Mouse (Mus musculus) T-helper 1 cell (primary cell): ENCODE measurements at regions not wholly inside any gene's neighbourhood (a gene's known extent, or its start where the extent isn't known, plus 50 kb on each side); places are given as distances from the start of the nearest gene placed in this dataset.

Experiments used
- in situ Hi-C: fragments of 300-600 bp; cut with MboI, MseI; formaldehyde crosslinking; loops from one replicate; pipeline ENCODE4 v1.15.1; 2025; ENCODE audit warnings: high pct_unique_total_duplicates

DNA sequence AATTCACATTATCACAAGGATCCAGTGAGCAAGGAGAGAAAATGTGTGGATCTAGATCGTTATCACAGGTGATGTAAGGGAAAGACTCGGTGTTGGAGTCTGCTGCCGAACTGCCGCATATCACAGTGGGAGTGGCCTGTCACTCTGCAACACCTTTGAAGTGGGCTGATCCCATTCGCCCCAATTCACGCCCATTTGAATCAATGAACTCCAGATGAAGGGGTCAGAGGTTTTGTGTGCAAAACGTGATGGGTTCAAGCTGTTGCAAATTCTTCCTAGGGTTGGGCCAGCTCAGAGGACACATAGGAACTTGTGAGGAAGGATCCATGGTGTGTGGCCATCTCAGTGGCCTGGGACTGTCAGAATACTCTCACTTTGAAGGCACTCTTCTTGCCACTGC, 139.9 kb upstream of the Ccnd2 start:
- in situ Hi-C loops = loop anchor here (25.0 kb wide), 1 partner anchor 730 kb away; no protein-coding TSS in a partner anchor

DNA sequence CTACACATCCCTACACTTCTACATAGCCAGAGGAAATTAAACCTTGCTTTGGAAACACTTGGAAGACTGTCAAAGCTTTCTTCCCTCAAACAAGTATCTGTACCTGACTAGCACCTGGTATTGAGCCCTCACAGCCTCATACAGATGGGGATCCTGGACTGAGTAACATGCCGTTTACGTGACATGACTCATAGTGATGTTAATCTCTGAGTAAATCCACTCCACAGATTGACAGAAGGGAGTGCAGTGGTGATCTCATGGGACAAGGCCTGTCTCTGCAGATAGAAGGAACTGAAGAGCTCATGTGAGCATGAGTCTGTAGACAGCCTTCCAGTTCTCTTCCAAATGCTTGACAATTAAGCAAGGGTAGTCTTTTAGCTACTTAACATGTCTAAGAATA, 141.8 kb upstream of the Ccnd2 start:
- in situ Hi-C loops = loop anchor here (25.0 kb wide), 1 partner anchor 732 kb away; no protein-coding TSS in a partner anchor

DNA sequence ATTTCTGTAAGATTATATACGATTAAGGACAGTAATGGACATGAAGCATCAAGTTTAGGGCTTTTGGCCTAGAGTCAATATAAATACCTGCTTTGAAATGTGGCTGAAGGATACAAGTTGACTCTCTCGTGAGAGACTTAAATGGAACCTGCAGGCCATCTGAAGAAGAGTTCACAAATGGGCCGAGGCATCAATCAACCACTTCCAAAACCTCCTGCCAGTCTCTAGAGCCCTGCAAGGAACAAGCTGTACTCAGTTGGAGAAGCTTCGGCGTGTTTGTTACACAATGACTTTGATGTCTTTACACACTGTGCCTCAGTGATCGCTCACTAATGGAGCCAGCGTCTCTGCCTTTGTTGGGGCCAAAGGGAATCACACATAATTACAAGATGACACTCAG, 146.1 kb upstream of the Ccnd2 start:
- in situ Hi-C loops = loop anchor here (25.0 kb wide), 1 partner anchor 736 kb away; no protein-coding TSS in a partner anchor

DNA sequence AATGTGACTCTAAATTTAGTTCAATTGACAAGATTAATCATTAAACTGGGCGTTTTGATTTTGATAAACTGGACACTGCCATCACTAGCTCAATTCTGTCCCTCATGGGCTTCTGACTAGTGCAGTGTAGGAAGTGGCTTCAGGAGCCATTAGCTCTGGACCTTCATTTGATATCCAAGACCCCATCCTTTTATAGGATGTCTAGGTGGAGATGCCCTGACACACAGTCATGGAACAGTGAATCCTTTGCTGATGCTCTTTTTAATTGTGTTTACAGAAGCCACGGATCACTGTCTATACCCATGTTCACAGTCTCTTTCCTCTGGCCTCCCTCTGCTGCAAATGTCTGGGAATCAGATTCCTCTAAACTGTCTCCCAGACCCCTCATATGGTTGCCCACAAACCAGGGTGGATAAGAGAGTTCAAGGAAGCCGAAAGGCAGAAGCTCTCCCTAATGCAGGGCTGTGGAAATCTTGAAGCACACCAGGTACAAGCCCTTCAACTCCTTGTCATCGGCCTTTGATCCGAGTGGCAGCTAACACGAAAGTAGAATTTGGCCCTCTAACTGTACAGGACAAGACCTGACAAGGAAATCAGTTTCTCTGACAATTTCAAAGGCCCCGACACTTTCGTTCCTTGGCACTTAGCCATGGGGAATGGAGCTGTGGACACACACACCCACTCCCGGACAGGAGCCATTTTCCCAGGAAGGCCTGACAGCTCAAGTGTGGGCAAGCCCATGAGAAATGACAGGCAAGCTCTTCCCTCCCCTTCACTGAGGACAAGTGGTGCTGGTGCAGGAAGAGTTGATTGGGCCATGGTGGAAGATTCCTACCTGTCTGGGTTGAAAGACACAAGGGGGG, 135.2 kb upstream of the Parp11 start:
- in situ Hi-C loops = no loop called here

DNA sequence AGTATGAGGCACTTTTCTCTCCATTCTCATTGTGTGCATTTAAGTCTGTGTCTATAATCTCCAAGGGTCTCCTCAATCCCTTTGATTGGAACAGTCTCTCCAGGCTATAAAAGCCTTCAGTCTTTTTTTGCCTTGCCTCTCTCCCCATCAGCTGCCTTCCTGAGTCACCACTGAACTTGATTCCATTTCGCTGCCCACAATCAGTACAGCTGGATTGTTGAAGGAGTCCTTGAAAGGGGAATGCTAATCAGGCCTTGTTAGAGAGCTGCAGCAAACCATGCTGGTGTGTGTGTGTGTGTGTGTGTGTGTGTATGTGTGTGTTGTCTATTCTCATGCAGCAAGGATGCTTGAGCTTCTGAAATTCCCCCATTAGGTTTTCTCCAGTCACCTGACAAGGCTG, 129.3 kb upstream of the Parp11 start:
- in situ Hi-C loops = no loop called here

DNA sequence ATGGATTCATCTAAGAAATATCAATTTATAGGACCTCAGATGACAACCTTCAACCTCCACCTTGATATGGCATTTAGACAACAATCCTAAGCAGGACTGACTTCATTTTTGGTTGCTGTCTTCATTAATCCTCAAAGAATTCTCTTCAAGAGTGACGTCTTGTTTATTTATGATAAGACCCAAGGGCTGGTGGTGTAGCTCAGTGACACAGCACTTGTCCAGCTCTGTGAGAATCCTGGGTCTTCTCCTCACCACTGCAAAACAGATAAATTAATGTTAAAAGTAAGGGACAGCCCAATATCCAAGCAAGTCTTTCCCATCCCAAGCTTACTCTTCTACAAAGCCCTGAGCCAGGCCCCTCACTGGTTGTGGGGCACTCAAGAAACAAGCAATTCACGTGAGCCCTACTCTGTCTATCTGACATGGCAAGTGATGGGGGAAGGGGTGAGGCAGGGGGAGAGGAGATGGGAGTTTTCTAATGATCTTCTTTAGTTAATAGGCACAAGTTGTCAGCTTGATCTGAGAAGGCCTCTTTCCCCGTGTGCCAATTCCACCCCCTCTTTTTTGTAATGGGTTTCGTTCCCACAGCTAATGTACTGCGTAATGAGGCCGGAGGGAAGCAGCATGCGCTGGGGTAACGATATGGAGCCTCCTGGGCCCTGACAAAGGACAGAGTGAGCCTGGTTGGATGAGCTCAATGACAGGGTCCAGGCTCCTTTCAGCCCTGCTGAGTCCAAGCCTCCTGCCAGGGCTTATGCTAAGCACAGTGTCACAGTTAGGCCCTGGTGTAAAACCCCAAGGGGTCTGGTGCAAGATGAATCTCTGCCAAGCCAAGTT, 127.7 kb upstream of the Parp11 start:
- in situ Hi-C loops = no loop called here

DNA sequence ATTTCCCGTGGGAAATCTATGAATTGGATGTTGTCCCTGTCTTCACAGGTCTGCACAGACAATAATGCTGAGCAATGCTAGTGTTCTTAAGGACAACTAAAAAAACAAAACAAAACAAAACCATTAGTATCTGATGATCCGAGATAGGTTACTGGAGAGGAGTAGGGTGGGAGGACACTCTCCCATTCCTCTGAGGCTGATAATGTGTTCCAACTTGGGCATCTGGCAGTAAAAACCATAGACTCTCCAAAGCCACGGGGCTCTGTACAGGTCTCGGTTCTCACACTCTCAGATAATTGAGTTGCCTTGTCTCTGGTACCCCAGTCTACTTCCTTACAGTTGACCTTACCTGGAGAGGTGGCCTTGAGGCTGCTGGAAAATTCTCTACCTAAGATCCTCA, 126.0 kb upstream of the Parp11 start:
- in situ Hi-C loops = no loop called here

DNA sequence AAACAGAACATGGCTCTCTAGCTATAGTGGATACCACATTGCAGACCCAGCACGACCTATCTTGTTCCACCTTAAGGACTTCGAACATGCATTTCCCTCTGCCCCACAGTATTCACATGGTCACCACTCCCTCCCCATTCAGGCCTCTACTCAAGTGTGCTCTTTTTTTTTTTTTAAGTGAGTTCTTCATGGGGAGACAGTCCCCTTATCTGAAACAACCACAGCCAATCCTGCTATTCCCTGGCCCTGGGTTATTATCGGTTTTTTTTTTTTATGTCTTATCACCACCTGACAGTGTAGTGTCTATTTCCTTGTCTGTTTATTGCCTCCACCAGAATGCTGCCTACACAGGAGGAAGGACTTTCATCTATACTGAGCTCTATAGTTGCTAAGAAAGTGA, 125.6 kb upstream of the Parp11 start:
- in situ Hi-C loops = no loop called here

DNA sequence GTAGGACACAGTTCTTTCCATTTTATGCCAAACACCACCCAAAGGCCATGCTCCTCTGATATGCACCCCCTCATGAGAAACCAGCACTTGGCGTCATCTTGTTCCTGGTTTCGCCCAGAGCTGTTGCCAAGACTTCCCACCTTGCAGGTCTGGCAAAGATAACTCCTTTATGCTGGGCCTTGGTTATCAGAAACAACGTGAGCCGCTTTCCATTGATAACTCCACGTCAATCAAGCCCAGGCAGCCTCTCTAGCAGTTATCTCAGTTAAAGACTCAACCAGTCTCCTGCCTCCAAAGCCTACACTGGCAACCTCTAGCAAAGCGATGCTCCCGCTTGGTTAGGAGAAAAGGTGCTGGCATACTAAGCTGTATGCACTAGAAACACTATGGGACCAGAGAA, 124.2 kb upstream of the Parp11 start:
- in situ Hi-C loops = no loop called here

DNA sequence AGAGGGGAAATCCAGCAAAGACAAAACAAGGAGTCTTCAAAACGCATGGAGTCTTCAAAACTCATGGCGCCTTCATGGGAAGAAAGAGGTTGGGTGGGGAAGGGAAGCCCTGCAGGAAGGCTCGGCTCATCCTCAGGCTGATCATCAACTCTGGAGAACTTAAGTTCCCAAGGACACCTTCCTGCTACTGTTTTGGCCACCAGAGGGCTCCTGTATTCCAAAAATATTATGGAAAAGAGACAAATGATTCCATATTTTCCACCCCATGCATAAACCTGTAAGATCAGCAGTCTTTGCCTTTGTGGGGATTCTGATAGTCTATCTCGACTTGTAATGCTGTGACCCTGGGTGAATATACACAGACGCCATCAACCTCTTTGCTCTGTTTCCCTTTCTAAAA, 121.7 kb upstream of the Parp11 start:
- in situ Hi-C loops = no loop called here

DNA sequence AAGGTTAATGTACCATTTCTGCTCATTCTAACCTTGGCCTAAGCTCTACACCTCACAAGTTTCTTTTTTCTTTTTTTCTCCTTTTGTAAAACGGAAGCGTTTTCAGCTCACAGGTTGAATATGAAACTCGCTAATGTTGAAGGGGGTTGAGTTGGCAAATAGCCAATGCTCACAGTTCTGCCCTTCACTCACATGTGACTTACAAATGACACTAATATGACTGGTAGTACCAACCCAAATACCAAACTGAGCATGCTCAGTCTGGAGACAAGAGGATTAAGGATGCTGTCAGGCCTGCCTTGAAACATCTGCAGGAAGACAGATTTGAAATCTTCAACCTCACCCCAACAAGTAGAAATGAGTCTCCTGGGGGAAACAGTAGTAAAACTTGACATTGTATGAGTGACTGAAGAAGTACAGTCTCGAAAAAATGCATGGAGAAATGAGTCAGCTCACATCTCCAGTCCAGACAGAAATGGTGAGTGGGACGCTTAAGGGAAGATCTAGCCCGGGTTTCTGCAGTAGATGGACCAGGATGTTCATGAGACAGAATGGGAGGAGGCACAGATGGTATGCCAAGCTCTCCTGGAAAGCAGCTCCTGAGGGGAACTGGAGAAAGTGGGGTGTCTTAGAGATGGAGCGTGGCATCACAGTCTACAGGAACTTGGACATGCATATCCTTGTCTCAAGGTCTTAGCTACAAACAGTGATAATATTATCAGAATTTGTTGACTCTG, 120.9 kb upstream of the Parp11 start:
- in situ Hi-C loops = no loop called here

DNA sequence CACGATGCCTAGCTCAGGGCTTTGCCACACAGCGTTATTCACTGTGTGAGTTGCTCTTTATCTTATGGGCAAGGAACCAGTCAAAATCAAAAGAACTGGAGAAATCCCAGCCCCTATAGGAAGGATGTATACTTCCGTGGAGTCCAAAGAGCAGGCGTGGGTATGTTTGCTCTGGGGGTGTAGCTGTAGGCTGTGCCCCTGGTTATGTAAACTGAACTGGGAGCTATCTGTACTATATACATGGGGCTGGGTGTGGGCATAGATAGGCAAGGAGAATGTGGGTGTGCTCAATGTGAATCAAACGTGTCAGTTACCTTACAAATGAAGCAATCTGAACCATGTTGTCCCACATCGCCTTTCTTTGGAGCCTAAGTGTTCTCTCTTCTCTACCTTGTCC, 120.3 kb upstream of the Parp11 start:
- in situ Hi-C loops = no loop called here

DNA sequence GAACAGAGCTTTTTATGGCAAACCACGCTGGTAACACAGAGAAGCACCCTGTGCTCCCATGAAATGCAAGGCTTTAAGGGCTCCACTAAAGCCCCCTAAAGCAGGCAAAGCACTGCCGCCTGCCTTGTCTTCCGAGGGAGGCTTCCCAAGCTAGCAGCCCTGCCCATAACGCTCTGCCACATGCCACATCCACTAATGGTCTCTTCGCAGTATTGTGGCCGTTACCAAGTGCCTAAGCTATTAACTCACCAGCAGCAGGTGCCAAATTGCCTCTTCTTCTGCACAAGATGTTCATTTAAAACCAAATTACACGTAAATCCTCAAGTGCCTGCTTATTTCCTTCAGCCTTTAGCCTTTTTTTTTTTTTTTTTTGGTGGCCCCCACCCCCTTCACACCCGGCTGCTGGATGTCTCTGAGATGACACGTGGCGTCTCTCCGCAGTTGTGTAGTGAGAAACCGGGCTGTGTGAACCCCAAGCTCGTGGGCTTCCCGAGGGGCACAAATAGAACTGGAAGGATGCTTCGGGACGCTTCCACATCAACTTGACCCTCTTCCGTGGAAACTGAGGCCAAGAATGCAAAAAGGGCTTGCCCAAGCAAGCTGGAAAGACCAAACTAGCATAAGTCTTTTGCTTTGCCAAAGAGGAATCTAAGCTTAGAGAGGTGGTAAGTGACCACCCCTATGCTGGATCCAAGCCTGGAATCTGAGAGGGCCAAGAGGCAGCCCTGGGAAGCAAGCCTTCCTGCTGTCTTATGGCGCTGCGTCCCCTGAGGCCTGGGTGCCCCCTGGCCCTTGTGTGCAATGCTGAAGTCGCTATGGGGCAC, 117.2 kb upstream of the Parp11 start:
- in situ Hi-C loops = no loop called here

DNA sequence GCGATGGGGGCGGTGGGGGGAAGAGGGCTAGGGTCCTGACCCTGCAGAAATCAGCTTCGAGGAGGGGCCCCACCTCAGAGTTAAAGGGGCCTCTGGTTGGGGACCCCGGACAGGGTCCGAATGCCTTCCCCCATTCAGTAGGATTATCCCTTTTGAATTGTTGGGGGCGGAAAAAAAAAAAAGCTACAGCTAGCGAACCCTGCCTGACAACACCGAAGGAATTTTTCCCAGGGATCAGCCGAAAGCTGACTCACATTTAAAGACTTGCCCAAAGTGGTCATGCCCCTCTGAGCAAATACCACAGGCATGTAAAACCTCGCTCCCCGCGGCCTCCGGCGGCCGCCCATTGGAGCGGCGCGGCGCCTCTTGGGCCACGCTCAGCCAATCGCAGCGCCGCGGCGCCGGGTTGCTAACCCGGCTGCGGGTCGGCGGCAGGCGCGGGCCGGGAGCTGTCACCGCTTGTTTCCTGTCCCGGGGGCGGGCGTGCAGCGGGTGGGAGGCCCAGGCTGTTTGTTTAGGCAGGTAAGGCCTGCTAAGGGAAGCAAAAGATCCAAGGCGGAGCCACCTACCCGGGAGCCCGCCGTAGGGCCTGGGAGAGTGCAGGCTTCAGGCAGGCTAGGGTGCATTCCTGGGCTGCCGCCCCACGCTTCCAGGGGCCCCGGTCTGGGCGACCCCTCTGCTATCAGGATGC, 116.5 kb upstream of the Parp11 start:
- in situ Hi-C loops = no loop called here

DNA sequence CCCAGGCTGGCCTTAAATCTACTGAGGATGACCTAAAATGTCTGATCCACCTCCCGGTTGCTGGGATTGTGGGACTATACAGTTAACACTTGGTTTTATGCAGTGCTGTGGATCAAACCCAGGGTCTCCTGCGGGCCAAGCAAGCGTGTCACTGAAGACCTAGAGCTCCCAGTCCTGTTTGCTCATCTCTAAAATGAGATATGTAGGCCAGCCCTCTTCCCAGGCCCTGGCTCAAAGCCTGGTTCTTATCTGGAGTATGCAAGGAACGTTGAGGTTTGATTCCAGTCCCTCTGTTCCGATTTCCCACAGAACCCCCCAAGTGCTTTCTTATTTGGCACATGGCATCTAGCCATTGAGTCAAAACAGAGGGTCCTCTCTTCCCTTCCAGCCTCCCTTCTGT, 115.5 kb upstream of the Parp11 start:
- in situ Hi-C loops = no loop called here

DNA sequence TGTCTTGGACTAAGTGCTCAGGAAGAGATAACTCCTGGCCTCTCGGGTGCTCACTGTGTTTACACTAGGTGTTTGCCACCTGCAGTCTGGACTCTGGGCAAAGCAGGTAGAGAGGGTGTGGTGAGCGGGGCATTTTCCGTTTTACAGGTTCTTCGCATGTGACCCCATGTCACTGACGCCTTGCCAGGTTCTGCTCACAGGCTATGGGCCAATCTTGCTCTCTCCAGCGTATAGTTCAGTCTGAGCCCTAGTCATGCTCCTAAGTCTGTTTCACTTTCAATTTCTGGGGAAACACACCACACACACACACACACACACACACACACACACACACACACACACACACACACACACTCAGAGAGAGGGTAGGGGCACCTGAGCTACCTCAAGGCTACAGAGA, 112.4 kb upstream of the Parp11 start:
- in situ Hi-C loops = no loop called here

DNA sequence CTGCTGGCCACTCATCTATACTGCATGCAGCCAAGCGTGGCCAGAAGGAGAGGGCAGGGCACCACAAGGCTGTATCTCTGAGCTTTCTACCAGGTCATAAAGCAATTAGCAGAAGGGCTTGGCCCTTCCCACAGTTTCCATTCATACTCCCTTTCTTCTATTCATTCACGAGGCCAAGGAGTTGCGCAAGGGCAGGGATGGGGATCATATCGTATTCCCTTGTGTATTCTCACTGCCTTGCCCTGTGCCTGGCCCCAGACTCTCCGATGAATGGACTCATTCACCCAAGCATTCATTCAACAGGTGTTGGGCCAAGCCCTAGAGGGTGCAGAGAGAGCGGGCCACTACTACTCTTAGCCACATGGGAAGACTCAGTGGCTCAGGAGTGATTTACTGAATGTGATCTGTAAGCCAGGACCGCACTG, 111.2 kb upstream of the Parp11 start:
- in situ Hi-C loops = no loop called here

DNA sequence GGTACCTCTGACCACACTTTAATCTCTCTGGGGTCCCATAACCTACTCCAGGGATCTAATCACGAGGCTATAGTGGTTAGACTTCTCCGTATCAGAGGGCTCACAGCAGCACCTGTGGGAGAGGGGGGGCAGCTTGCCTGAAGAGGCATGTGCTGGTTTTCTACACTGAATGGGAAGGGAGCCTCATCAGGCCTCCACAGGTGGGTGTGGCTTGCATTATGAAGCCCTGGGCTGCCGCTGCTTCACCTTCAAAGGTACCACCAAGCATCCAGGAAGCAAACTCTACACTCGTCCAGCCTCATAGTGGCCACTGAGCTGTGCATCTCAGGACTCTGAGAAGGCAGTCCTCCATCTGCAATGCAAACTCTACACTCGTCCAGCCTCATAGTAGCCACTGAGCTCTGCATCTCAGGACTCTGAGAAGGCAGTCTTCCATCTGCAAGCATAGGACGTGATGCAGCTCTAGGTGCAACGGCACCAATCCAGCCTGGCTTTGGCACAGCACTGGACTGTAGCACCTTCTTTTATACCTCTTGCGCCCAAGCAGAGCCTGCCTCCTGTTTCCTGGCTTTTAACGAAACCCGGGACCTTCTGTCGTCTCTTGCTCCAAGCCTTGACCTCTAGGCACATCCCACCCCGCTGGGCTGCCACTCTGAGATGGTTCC, 110.5 kb upstream of the Parp11 start:
- in situ Hi-C loops = no loop called here

DNA sequence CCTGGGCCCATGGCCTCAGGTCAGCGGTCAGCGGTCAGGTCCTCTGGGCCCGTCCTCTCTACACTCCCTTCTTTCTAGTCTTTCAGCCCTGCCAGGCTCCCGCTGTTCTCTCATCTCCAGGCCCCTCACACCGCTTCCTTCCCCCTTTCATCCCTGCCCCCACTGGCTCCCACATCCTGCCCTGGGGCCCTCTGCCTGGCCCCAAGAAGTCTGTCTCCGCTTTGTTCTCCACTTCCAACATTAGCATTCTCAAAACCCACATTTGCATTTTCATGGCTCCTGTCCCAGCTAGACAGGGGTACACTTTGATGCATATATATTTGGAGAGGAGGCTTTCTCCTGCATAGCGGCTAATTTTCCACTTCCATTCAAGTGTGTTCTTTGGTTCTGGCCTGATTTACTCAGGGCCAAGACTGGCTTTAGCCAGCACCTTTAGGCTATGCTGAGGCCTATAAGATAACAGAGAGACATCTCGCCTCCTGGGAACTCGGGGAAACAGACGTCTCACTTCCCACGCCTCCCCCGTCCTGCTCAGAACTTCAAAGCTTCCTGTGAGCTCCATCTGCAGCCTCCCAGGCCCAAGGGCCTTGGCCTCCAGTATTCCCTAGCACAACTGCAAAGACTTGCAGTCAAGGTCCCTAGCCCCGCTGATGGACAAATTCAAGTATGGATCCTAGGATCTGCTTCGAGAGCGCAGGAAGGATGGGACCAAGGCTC, 109.8 kb upstream of the Parp11 start:
- in situ Hi-C loops = no loop called here
